Mouse (Mus musculus): ENCODE data around the gene Cdc42.
A peak's percentile ranks its signal among the peaks of the same experiment; 100 is the strongest.

Cdc42 gene

GRCm38 (mm10) chr4:137357517-137358254 is at the start of gene Cdc42:
Cdc42 (minus strand) TSS chr4:137357720.
- H3K36me3 ChIP-seq (ENCODE audit: insufficient read depth, low read length), result 0 out of 2 replicates have a peak, but pooled peaks cover 3% of the 10 kb centered on the region
- peaks cover 66% of the 10 kb centered on the region for H3K4me1 ChIP-seq (replicated peaks; ENCODE audit: low read depth, low read length)
- peak within 1 kb of the TSS; percentile 88 for H3K4me3 ChIP-seq (replicated peaks; ENCODE audit: low read length)
- TF ChIP-seq CTCF (conservative IDR thresholded peaks at IDR 0.05; ENCODE audit: low read length) (no peak), POU5F1 (IDR thresholded peaks at IDR 0.05; ENCODE audit: borderline replicate concordance, low read length) (no peak), NANOG (IDR thresholded peaks at IDR 0.05; ENCODE audit: borderline replicate concordance, low read length) (no peak)
- peaks cover 6% of the 10 kb centered on the region; the same call in 1 of the 2 replicates for H3K27me3 ChIP-seq (ENCODE audit: insufficient read depth, low read length)
- H3K9me3 ChIP-seq (ENCODE audit: low read length), result no peaks in the 10 kb centered on the region

- H3K27me3 ChIP-seq (ENCODE audit: insufficient read depth, low read length), result peaks cover 19% of the 10 kb centered on the region
- H3K4me3 ChIP-seq (replicated peaks; ENCODE audit: low read length), result no peak overlapping the region
- H3K36me3 ChIP-seq (ENCODE audit: insufficient read depth, low read length), result no peaks in the 10 kb centered on the region
- TF ChIP-seq NANOG (IDR thresholded peaks at IDR 0.05; ENCODE audit: borderline replicate concordance, low read length) (no peak), POU5F1 (IDR thresholded peaks at IDR 0.05; ENCODE audit: borderline replicate concordance, low read length) (no peak), CTCF (conservative IDR thresholded peaks at IDR 0.05; ENCODE audit: low read length) (no peak)
- no peaks in the 10 kb centered on the region for H3K9me3 ChIP-seq (ENCODE audit: low read length)
- no peaks in the 10 kb centered on the region for H3K4me1 ChIP-seq (replicated peaks; ENCODE audit: low read depth, low read length)
Measured at GRCm38 (mm10) chr4:137405571-137405970, 48.1 kb upstream of the Cdc42 start.

DNA sequence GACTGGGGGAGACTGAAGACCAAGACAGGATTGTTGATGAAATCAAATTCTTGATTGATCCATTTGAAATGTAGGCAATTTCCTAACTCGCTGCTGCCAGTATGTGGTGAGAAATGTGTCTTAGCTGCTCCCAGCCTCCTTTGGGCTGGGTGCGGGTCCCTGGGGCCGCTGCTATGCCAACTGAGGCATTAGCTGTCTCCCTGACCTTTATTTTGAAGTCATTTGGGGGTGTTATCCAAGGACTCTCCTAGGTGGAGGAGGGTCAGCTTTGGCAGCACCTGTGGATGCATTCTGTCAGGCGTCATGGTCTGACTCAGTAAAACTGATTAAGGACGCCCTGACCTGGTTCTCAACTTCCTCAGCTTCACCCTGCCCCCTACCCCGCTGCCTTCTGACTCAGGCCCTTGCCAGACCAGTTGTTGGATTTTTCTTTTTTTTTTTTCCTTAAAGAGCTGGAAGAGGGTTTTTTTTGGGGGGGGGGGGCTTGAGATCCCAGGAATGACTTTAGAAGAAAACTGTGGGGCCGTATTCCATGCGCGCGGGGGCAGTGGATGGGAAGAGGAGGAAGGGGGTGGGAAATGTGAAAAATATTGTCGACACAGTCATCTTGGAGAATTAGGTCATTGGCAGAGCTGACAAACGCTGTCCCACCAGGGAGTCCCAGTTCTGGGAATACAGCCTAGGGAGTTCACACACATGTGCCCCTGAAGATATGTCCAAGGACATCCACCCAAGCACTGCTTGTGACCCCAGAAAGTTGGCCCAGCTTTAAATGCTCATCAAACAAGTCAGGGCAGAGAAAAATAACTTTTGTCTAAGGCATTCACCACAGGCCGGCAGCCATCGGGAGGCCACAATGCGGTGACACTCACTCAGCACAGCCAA is 39.4 kb upstream of the Cdc42 start:
- Histone ChIP-seq H3K36me3 (ENCODE audit: insufficient read depth, low read length) (no peaks in the 10 kb centered on the region), H3K4me1 (replicated peaks; ENCODE audit: low read depth, low read length) (peaks cover 26% of the 10 kb centered on the region), H3K9me3 (ENCODE audit: low read length) (no peaks in the 10 kb centered on the region), H3K4me3 (replicated peaks; ENCODE audit: low read length) (no peak overlapping the region), H3K27me3 (ENCODE audit: insufficient read depth, low read length) (0 out of 2 replicates have a peak, but pooled peaks cover 3% of the 10 kb centered on the region)
- no peak for TF ChIP-seq CTCF (conservative IDR thresholded peaks at IDR 0.05; ENCODE audit: low read length)
- TF ChIP-seq NANOG (IDR thresholded peaks at IDR 0.05; ENCODE audit: borderline replicate concordance, low read length), result no peak
- no peak for TF ChIP-seq POU5F1 (IDR thresholded peaks at IDR 0.05; ENCODE audit: borderline replicate concordance, low read length)

DNA sequence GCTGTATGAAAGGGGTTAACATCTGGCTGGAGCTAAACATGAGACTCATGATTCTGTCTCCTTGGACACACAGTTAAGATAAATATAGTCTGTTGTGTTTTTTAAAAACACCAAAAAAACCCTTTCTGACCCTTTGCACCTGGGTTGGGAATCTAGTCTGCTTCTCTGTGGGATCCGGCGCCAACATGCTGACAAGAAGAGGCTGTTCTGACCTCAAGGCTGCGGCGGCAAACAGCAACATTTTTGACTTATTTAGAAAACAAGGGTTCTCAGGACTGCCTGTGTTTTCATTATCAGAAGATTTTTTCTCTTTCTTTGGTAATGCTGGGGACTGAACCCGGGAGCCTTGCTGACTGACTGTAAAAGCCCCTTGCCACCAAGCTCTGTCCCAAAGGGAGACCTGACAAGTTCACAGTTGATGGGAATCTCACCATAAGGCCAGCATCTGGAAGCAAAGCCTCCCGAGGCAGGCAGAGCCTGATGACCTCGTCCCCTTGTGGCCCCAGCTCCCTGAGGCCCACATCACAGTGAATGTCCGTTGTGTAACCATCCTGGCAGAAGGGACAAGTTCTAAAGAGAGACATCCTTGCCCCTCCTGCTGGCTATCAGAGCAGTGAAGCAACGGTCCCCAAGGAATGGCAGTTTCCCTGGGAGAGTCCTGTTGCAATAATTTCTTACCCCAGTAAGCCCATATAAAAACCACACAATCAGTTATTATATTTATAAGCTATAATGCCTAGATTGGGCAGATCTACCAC is 36.0 kb upstream of the Cdc42 start:
- Histone ChIP-seq H3K4me1 (replicated peaks; ENCODE audit: low read depth, low read length) (peaks cover 42% of the 10 kb centered on the region), H3K9me3 (ENCODE audit: low read length) (no peaks in the 10 kb centered on the region), H3K27me3 (ENCODE audit: insufficient read depth, low read length) (no peaks in the 10 kb centered on the region), H3K36me3 (ENCODE audit: insufficient read depth, low read length) (peaks cover 4% of the 10 kb centered on the region; the same call in 1 of the 2 replicates), H3K4me3 (replicated peaks; ENCODE audit: low read length) (no peak overlapping the region)
- TF ChIP-seq POU5F1 (IDR thresholded peaks at IDR 0.05; ENCODE audit: borderline replicate concordance, low read length) (no peak), NANOG (IDR thresholded peaks at IDR 0.05; ENCODE audit: borderline replicate concordance, low read length) (no peak), CTCF (conservative IDR thresholded peaks at IDR 0.05; ENCODE audit: low read length) (no peak)

- no peaks in the 10 kb centered on the region for H3K9me3 ChIP-seq (ENCODE audit: low read length)
- H3K4me3 ChIP-seq (replicated peaks; ENCODE audit: low read length), result no peak overlapping the region
- H3K36me3 ChIP-seq (ENCODE audit: insufficient read depth, low read length), result peaks cover 4% of the 10 kb centered on the region; the same call in 1 of the 2 replicates
- peaks cover 44% of the 10 kb centered on the region for H3K4me1 ChIP-seq (replicated peaks; ENCODE audit: low read depth, low read length)
- no peaks in the 10 kb centered on the region for H3K27me3 ChIP-seq (ENCODE audit: insufficient read depth, low read length)
- TF ChIP-seq POU5F1 (IDR thresholded peaks at IDR 0.05; ENCODE audit: borderline replicate concordance, low read length), result no peak
- TF ChIP-seq NANOG (IDR thresholded peaks at IDR 0.05; ENCODE audit: borderline replicate concordance, low read length), result no peak
Measured at GRCm38 (mm10) chr4:137392874-137393273, 35.4 kb upstream of the Cdc42 start.

- Histone ChIP-seq H3K36me3 (ENCODE audit: insufficient read depth, low read length) (peaks cover 4% of the 10 kb centered on the region; the same call in 1 of the 2 replicates), H3K9me3 (ENCODE audit: low read length) (no peaks in the 10 kb centered on the region), H3K27me3 (ENCODE audit: insufficient read depth, low read length) (no peaks in the 10 kb centered on the region), H3K4me1 (replicated peaks; ENCODE audit: low read depth, low read length) (peaks cover 46% of the 10 kb centered on the region), H3K4me3 (replicated peaks; ENCODE audit: low read length) (no peak overlapping the region)
- peak; percentile 65 for TF ChIP-seq CTCF (conservative IDR thresholded peaks at IDR 0.05; ENCODE audit: low read length)
- TF ChIP-seq NANOG (IDR thresholded peaks at IDR 0.05; ENCODE audit: borderline replicate concordance, low read length), result no peak
Measured at GRCm38 (mm10) chr4:137391287-137391686, 33.8 kb upstream of the Cdc42 start.

DNA sequence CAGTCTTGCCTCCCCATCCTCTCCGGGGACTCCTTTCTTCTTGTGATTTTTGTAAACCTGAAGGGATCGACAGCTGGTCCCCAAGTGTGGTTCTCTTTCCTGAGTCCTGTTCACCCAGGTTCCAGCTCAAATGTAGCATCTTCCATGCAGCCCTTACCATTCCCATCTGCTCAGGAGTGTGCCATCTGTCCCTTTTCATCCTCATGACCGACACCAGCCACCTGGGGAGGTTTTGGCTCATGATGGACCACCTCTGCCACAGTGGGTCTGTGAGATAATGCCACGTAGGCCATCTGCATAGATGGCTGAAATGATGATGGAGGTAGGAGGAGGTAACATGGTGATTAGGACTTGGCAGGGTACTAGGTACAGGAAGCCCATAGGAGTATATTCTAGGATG is 32.7 kb upstream of the Cdc42 start:
- peaks cover 4% of the 10 kb centered on the region; the same call in 1 of the 2 replicates for H3K36me3 ChIP-seq (ENCODE audit: insufficient read depth, low read length)
- H3K27me3 ChIP-seq (ENCODE audit: insufficient read depth, low read length), result no peaks in the 10 kb centered on the region
- TF ChIP-seq NANOG (IDR thresholded peaks at IDR 0.05; ENCODE audit: borderline replicate concordance, low read length) (no peak), CTCF (conservative IDR thresholded peaks at IDR 0.05; ENCODE audit: low read length) (no peak), POU5F1 (IDR thresholded peaks at IDR 0.05; ENCODE audit: borderline replicate concordance, low read length) (no peak)
- peaks cover 46% of the 10 kb centered on the region for H3K4me1 ChIP-seq (replicated peaks; ENCODE audit: low read depth, low read length)
- H3K4me3 ChIP-seq (replicated peaks; ENCODE audit: low read length), result no peak overlapping the region
- H3K9me3 ChIP-seq (ENCODE audit: low read length), result no peaks in the 10 kb centered on the region

GRCm38 (mm10) chr4:137388983-137389382 is 31.5 kb upstream of the Cdc42 start:
- Histone ChIP-seq H3K9me3 (ENCODE audit: low read length) (no peaks in the 10 kb centered on the region), H3K27me3 (ENCODE audit: insufficient read depth, low read length) (no peaks in the 10 kb centered on the region), H3K4me1 (replicated peaks; ENCODE audit: low read depth, low read length) (peaks cover 42% of the 10 kb centered on the region), H3K36me3 (ENCODE audit: insufficient read depth, low read length) (peaks cover 4% of the 10 kb centered on the region; the same call in 1 of the 2 replicates), H3K4me3 (replicated peaks; ENCODE audit: low read length) (peak overlapping the region; percentile 92)
- TF ChIP-seq NANOG (IDR thresholded peaks at IDR 0.05; ENCODE audit: borderline replicate concordance, low read length) (no peak), CTCF (conservative IDR thresholded peaks at IDR 0.05; ENCODE audit: low read length) (no peak), POU5F1 (IDR thresholded peaks at IDR 0.05; ENCODE audit: borderline replicate concordance, low read length) (no peak)
